Mouse (Mus musculus): ENCODE data around the gene Shcbp1l. TPM values are rescaled to one million over a fixed set of nuclear protein-coding genes. Genes with fewer than 3 reads are reported as not detected.
A peak's percentile ranks its signal among the peaks of the same experiment; 100 is the strongest.
"Not testable (repeated sequence)": the region's sequence is repeated elsewhere in the genome, so short reads cannot be mapped to it uniquely, and the experiment has no call there.

Shcbp1l gene
- total RNA-seq, 2 experiments from 2014 or later: 0.13 to 0.38 TPM

DNA sequence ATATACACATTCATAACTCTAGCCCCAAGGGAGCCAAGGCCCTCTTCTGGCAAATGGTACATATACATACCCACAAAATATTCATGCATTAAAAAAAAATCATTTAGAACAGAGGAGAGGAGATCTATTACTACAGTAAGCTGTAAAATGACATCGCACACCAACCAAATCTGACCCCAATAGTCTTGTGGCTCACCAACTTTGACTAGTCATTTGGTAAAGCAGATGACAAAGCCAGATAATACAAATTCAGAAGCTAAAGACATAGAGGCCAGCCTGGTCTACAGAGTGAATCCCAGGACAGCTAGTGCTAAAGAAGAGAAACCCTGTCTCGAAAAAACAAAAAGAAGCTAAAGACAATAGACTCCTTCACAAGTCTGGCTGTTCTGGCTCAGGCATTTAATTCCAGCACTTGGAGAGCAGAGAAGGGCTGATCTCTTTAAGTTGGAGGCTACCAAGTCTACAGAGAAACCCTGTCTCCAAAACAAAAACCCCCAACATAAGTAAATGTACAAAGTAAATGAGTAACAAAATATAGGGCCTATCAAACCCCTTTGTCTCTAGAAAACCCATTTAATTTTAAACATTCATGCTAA lies 60.3 kb downstream of the Shcbp1l start:
- DNase-seq (ENCODE audit: low spot score in 2 of 2): no peak

- not testable (repeated sequence) for DNase-seq (ENCODE audit: low spot score in 2 of 2)
These were observed 61.2 kb downstream of the Shcbp1l start for GRCm38 (mm10) chr1:153486120-153486519.

DNA sequence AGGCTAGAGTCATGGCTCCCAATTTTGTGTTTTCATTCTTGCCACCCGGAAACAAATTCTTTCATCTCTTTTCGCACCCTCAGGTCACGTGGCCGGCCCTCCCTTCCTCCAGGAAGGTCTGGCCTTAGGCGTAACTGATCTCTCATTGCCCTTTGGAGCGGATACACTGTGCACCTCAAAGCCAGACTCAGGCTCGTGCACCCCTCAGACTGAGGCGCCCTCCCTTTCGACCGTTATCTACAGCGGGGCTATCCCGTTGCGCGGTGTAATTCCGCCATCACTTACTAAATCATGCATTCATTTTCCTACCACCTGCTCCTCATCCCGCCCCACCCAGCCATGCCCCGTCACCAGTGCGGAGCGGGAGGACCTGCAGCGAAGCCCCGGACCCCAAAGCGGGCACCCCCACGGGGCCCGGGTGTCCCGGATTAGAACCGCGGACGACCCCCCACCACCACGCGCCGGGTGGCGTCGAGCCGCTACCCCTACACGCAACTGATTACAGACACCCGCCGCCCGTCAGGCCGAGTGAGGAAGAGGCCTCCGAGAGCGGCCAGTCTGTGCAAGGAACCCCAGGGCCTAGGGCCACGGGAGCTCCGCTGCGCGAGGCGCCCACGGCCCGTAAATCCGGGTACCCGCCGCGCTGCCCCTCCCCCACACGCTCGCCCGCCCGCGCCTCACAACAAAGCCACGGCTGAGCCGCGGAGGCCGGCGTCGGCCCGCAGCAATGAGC lies 62.0 kb downstream of the Shcbp1l start:
- DNase-seq (ENCODE audit: low spot score in 2 of 2): peak in 1 of 2 experiments; percentile 46

- peak; percentile 99 to 100 for DNase-seq (ENCODE audit: low spot score in 2 of 2)
These were observed 62.5 kb downstream of the Shcbp1l start, which contains the start of gene Dhx9 for GRCm38 (mm10) chr1:153487500-153487879. TSS of gene Dhx9 (minus strand) at chr1:153487660.

- DNase-seq (ENCODE audit: low spot score in 2 of 2): no peak
These were observed 64.2 kb downstream of the Shcbp1l start for GRCm38 (mm10) chr1:153489132-153489531.

DNA sequence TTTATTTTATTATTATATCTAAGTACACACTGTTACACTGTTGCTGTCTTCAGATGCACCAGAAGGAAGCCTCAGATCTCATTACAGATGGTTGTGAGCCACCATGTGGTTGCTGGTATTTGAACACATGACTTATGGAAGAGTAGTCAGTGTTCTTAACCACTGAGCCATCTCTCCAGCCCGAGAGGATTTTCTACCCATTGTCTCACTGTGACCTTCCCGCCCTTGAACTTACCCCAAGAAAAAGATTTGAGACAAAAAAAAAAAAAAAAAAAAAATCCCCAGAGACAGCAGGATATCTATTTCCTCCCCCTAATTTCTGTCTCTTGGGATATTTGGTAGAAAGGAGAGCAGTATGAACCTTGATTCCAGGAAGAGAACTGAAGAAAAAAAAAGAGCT lies 64.6 kb downstream of the Shcbp1l start:
- no peak for DNase-seq (ENCODE audit: low spot score in 2 of 2)

- DNase-seq (ENCODE audit: low spot score in 2 of 2): no peak
These were observed 65.0 kb downstream of the Shcbp1l start for GRCm38 (mm10) chr1:153489963-153490362.

DNA sequence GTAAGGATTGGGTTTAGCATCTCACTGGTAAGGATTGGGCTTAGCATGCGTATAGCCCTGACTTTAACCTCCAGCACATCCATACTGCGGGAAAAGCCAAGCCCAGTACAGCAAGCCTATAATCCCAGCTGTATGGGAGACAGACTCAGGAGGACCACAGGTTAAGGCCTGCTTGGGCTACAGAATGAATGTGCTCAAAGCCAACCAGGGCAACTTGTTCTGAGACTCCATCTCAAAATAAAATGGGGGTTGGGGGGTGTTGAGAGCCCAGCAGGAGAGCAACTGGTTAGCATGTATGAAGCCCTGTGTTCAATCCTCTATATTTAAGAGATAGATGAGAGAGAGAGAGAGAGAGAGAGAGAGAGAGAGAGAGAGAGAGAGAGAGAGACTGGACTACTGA lies 66.4 kb downstream of the Shcbp1l start:
- no peak for DNase-seq (ENCODE audit: low spot score in 2 of 2)

GRCm38 (mm10) chr1:153491822-153492221 lies 66.9 kb downstream of the Shcbp1l start:
- no peak for DNase-seq (ENCODE audit: low spot score in 2 of 2)

DNA sequence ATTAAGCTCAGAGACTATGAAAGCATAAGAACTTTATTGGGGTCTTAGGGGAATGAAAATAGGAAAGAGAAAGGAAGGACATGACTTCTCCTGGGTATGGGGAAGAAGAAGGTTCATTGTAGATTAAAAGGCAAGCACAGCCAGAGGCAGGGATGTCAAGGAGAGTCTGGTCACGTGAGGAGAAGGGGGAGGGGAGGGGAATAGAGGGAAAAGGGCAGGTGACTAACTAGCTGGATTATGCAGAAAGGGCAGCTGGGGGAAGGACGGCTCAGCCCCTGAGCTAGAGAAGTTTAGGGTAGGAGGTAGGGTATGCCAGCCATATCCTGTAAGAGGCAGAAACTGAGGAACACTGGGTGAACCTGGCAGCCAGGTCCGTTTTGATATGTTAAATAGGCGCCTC lies 68.4 kb downstream of the Shcbp1l start:
- peak in 1 of 2 experiments; percentile 38 for DNase-seq (ENCODE audit: low spot score in 2 of 2)

DNA sequence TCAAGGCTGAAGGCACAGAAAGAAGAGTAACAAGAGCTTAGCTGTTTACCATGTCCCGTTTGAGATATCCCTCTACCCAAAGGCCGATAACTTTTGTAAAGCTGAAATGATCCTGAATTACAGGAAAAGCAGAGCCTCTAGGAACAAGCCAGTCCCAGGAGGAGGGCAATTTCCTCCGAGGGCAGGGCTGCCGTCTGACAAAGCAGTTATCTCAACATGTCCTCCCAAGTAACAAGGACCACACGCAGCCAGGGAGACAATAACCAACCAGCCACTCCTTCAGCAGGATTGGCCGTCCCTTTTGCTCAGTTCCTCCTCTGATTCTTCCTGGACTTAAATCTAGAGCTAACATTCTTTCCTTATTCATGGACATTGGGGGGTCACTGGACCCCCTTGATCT lies 69.0 kb downstream of the Shcbp1l start:
- DNase-seq (ENCODE audit: low spot score in 2 of 2): no peak

- DNase-seq (ENCODE audit: low spot score in 2 of 2): no peak
These were observed 71.1 kb downstream of the Shcbp1l start for GRCm38 (mm10) chr1:153496030-153496429.

DNA sequence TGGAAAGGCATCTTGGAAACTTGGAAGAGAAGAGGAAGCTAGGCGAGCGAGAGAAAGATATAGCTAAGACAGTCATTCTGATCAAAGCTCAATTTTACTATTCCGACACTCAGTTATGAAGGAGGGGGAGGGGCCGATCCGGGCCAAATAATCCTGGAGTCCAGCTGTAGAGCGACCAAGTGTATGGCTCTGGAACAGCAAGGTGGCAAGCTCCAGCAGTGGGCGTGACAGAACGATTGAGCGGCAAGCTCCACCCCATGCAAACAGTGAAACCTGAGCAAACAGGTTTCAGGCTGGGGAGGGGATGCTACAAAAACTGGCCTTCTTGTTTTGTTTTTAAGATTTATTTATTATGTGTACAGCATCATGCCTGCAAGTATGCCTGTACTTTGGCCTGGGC lies 75.1 kb downstream of the Shcbp1l start:
- DNase-seq (ENCODE audit: low spot score in 2 of 2): no peak

GRCm38 (mm10) chr1:153501644-153502321 lies 76.8 kb downstream of the Shcbp1l start:
- DNase-seq (ENCODE audit: low spot score in 2 of 2): no peak

Other genes starting within 250 kb of the Shcbp1l start
- 1 to 10 TPM in 1 of 2 experiments, under 1 TPM in 1; 0.66 to 1.8 TPM for gene Lamc2, start 238.7 kb upstream of the Shcbp1l start, total RNA-seq (2021)
- gene Lamc1, start 92.4 kb upstream of the Shcbp1l start, total RNA-seq (2021): 10 to 100 TPM; 54.5 to 66.2 TPM
- 100 to 1,000 TPM in 1 of 2 experiments, 10 to 100 TPM in 1; 90.3 to 110 TPM for gene Dhx9, start 62.5 kb downstream of the Shcbp1l start, total RNA-seq (2021)
- 1 to 10 TPM; 4.2 to 5.0 TPM for gene Npl, start 124.9 kb downstream of the Shcbp1l start, total RNA-seq (2021)
- gene Rgs8, start 227.9 kb downstream of the Shcbp1l start, total RNA-seq (2021): not detected

Measured in adrenal gland, adult 18-20 months (tissue).